Mouse (Mus musculus) heart, postnatal 0 days (tissue): ENCODE measurements at regions not wholly inside any gene's neighbourhood (a gene's known extent, or its start where the extent isn't known, plus 50 kb on each side); places are given as distances from the start of the nearest gene placed in this dataset.

Experiments
- ATAC-seq: fragments of 200-750 bp; cut with Nextera tagmentation; 2 replicates; pipeline ENCODE4 v1.8.0; 2017; ENCODE audit warnings: low read depth, moderate number of reproducible peaks, moderate library complexity; ENCODE audit not compliant: insufficient read depth
- DNase-seq: peaks from one replicate; pipeline ENCODE4 v3.0.0-alpha.2; 2016; ENCODE audit warnings: low spot score
- H3K27ac ChIP-seq: fragments of 300-500 bp; sonication (generic); 2 replicates; pipeline ENCODE4 v1.5.1; 2014; ENCODE audit warnings: low read depth, mild to moderate bottlenecking
- H3K27me3 ChIP-seq: fragments of 300-500 bp; sonication (generic); 2 replicates; pipeline ENCODE4 v1.6.1; 2014; ENCODE audit warnings: low read length, mixed read lengths; ENCODE audit not compliant: control insufficient read depth, insufficient read depth
- H3K36me3 ChIP-seq: fragments of 300-500 bp; sonication (generic); replicated peaks from 2 replicates; pipeline ENCODE4 v1.6.1; 2014; ENCODE audit warnings: low read length, mixed read lengths; ENCODE audit not compliant: control insufficient read depth, insufficient read depth
- H3K4me1 ChIP-seq: fragments of 300-500 bp; sonication (generic); 2 replicates; pipeline ENCODE4 v1.6.1; 2014; ENCODE audit warnings: antibody characterized with exemption; ENCODE audit not compliant: control insufficient read depth, insufficient read depth
- H3K4me2 ChIP-seq: fragments of 300-500 bp; sonication (generic); 2 replicates; pipeline ENCODE4 v1.6.1; 2014; ENCODE audit warnings: low read depth, mild to moderate bottlenecking, low read length, moderate library complexity
- H3K4me3 ChIP-seq: fragments of 300-500 bp; sonication (generic); 2 replicates; pipeline ENCODE4 v1.5.1; 2014; ENCODE audit warnings: low read depth, low read length
- H3K9ac ChIP-seq: fragments of 300-500 bp; sonication (generic); replicated peaks from 2 replicates; pipeline ENCODE4 v1.6.1; 2014; ENCODE audit warnings: low read depth, low read length, mixed read lengths
- H3K9me3 ChIP-seq: fragments of 300-500 bp; sonication (generic); replicated peaks from 2 replicates; pipeline ENCODE4 v1.6.1; 2016; ENCODE audit warnings: low read length; ENCODE audit not compliant: control insufficient read depth
- CTCF ChIP-seq: IDR thresholded peaks from 2 replicates; pipeline ENCODE4 v1.5.1; 2016; ENCODE audit warnings: antibody characterized with exemption, control low read depth, low read depth
- EP300 ChIP-seq: IDR thresholded peaks from 2 replicates; pipeline ENCODE4 v1.6.1; 2016; ENCODE audit warnings: antibody characterized with exemption, low read depth
- WGBS: fragments of 180-500 bp; shearing (Covaris S2); extraction: QIAGEN DNeasy Blood & Tissue Kit; methylation state at CpG from one replicate; pipeline ENCODE4 v1.1.7; 2014; 5-methylcytosine and 5-hydroxymethylcytosine counted together

GRCm38 (mm10) chr2:51349614-51350013 lies 200.7 kb upstream of the Rnd3 start:
- H3K36me3 ChIP-seq = no peaks in the 10 kb centered on the region
- H3K9me3 ChIP-seq = no peaks in the 10 kb centered on the region
- TF ChIP-seq CTCF = no peak
- no peak for TF ChIP-seq EP300
- H3K27me3 ChIP-seq = no peaks in the 10 kb centered on the region
- H3K4me2 ChIP-seq = no peak overlapping the region
- DNase-seq (no peak), ATAC-seq (no peak)
- no peaks in the 10 kb centered on the region for H3K4me1 ChIP-seq
- no peak overlapping the region for H3K9ac ChIP-seq
- no peak overlapping the region for H3K27ac ChIP-seq
- H3K4me3 ChIP-seq = no peak overlapping the region
- 52% methylated on average over 2 of the region's 2 CpGs for WGBS

GRCm38 (mm10) chr2:51348774-51349173 lies 199.9 kb upstream of the Rnd3 start:
- WGBS = 83% methylated on average over 2 of the region's 2 CpGs
- Histone ChIP-seq H3K9ac (no peak overlapping the region), H3K36me3 (no peaks in the 10 kb centered on the region), H3K27ac (no peak overlapping the region), H3K9me3 (no peaks in the 10 kb centered on the region), H3K4me2 (no peak overlapping the region), H3K4me1 (no peaks in the 10 kb centered on the region), H3K27me3 (no peaks in the 10 kb centered on the region), H3K4me3 (no peak overlapping the region)
- TF ChIP-seq EP300 = no peak
- no peak for TF ChIP-seq CTCF
- ATAC-seq = no peak
- no peak for DNase-seq

GRCm38 (mm10) chr2:51347086-51347485 lies 198.2 kb upstream of the Rnd3 start:
- H3K27ac ChIP-seq = no peak overlapping the region
- WGBS = 90% methylated on average over 1 of the region's 1 CpGs
- ATAC-seq (no peak), DNase-seq (no peak)
- no peaks in the 10 kb centered on the region for H3K27me3 ChIP-seq
- no peaks in the 10 kb centered on the region for H3K36me3 ChIP-seq
- no peak overlapping the region for H3K9ac ChIP-seq
- TF ChIP-seq EP300 (no peak), CTCF (no peak)
- H3K4me1 ChIP-seq = no peaks in the 10 kb centered on the region
- no peaks in the 10 kb centered on the region for H3K9me3 ChIP-seq
- H3K4me2 ChIP-seq = no peak overlapping the region
- no peak overlapping the region for H3K4me3 ChIP-seq

DNA sequence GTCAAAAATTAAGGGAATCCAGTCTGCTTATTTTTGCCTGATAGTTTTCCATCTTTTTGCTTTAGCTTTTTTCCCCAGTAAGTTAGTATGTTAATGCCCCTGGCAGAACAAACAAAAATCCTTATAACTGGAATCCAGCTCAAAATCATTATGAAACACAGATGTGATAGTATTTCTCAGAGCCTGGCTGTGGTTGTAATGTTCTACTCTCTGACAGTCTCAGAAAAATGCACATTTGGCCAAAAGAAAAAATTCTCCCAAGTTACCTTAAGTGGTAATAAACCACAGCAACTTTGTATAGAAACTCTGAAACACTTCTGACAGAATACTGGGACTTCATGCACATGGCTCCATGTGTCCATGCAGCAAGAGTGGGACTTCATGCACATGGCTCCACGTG lies 193.5 kb upstream of the Rnd3 start:
- Histone ChIP-seq H3K9me3 (no peaks in the 10 kb centered on the region), H3K4me2 (no peak overlapping the region), H3K9ac (no peak overlapping the region), H3K36me3 (no peaks in the 10 kb centered on the region), H3K4me3 (no peak overlapping the region), H3K4me1 (no peaks in the 10 kb centered on the region), H3K27me3 (no peaks in the 10 kb centered on the region), H3K27ac (no peak overlapping the region)
- DNase-seq (no peak), ATAC-seq (no peak)
- no peak for TF ChIP-seq CTCF
- TF ChIP-seq EP300 = no peak
- 59% methylated on average over 1 of the region's 1 CpGs for WGBS

DNA sequence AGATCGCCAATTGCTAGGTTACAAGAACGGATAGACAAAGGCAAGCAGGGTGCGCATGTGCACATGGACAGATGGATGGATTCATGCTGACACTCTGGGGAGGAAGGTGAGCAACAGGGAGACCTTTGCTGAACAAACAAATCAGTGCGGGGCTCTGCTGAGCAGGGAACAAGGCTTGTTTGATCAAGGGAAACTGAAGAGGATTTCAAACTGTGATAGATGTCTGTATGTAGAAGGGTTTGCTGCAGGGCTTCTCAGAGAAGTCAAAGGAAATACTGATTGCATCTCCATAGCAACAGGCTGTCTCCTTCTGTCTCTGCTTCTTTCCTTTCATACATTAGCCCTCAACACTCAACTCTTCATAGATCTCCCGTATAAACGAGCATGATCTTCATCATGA lies 185.5 kb upstream of the Rnd3 start:
- Histone ChIP-seq H3K27ac (no peak overlapping the region), H3K4me2 (no peak overlapping the region), H3K36me3 (no peaks in the 10 kb centered on the region), H3K9ac (no peak overlapping the region), H3K9me3 (no peaks in the 10 kb centered on the region), H3K4me1 (no peaks in the 10 kb centered on the region), H3K27me3 (no peaks in the 10 kb centered on the region), H3K4me3 (no peak overlapping the region)
- ATAC-seq (no peak), DNase-seq (no peak)
- TF ChIP-seq CTCF (no peak), EP300 (no peak)
- 76% methylated on average over 6 of the region's 6 CpGs for WGBS

- Histone ChIP-seq H3K4me1 (no peaks in the 10 kb centered on the region), H3K9ac (no peak overlapping the region), H3K9me3 (no peaks in the 10 kb centered on the region), H3K27me3 (no peaks in the 10 kb centered on the region), H3K4me3 (no peak overlapping the region), H3K4me2 (no peak overlapping the region), H3K27ac (no peak overlapping the region), H3K36me3 (no peaks in the 10 kb centered on the region)
- ATAC-seq = no peak
- TF ChIP-seq EP300 (no peak), CTCF (no peak)
- DNase-seq = no peak
- WGBS = 81% methylated on average over 8 of the region's 8 CpGs
Observed at GRCm38 (mm10) chr2:51327081-51327480, 178.2 kb upstream of the Rnd3 start.
